ENCODE assay signal across 8 mouse cellular contexts in genomic region chr3:109782289-109782951, GRCm38 (mm10).
A peak's percentile ranks its signal among the peaks of the same experiment; 100 is the strongest.
DNase-seq lines count a peak whose midpoint lies in the region; ATAC-seq lines count a peak whose summit lies in the region.

No protein-coding gene starts in this region.

- no peaks in the 10 kb centered on the region for H3K9me3 ChIP-seq in forebrain, embryonic 16.5 days (ENCODE audit: control insufficient read depth, low read length)
- H3K9me3 ChIP-seq in hindbrain, embryonic 14.5 days (ENCODE audit: control insufficient read depth, low read length) = no peaks in the 10 kb centered on the region

- peak overlapping the region; percentile 84 for H3K4me2 ChIP-seq in forebrain, embryonic 16.5 days (ENCODE audit: low read length)
- peak overlapping the region; percentile 85 for H3K4me2 ChIP-seq in hindbrain, embryonic 14.5 days (replicated peaks)

- peak overlapping the region; percentile 84 for H3K27ac ChIP-seq in forebrain, embryonic 16.5 days (ENCODE audit: low read length)
- H3K27ac ChIP-seq in hindbrain, embryonic 14.5 days = peak overlapping the region; percentile 92

- peaks cover 21% of the 10 kb centered on the region for H3K4me1 ChIP-seq in forebrain, embryonic 16.5 days (replicated peaks; ENCODE audit: control insufficient read depth, insufficient read depth, low read length)
- peaks cover 19% of the 10 kb centered on the region for H3K4me1 ChIP-seq in hindbrain, embryonic 14.5 days (replicated peaks; ENCODE audit: control insufficient read depth, insufficient read depth, low read length)

- DNase-seq in WW6 (ENCODE audit: low read depth, low spot score) = peak; percentile 54
- peak; percentile 42 to 52 for DNase-seq in cerebellum, adult 18-20 months
- DNase-seq in hindbrain, embryonic 14.5 days (ENCODE audit: low spot score) = peak; percentile 80
- DNase-seq in layer of hippocampus, postnatal 14 days (ENCODE audit: low spot score in 2 of 2) = peak; percentile 79
- DNase-seq in lung, postnatal 10 days = peak; percentile 25
- peak; percentile 30 for DNase-seq in retina, postnatal 7 days (ENCODE audit: low read depth, low spot score)

- under 1% methylated on average over 27 of the region's 27 CpGs for WGBS in forebrain, embryonic 16.5 days
- 1% methylated on average over 27 of the region's 27 CpGs for WGBS in hindbrain, embryonic 14.5 days

- peak overlapping the region; percentile 84 for H3K9ac ChIP-seq in forebrain, embryonic 16.5 days (replicated peaks; ENCODE audit: low read depth, low read length)
- H3K9ac ChIP-seq in hindbrain, embryonic 14.5 days = peak overlapping the region; percentile 72

- H3K4me3 ChIP-seq in forebrain, embryonic 16.5 days (replicated peaks; ENCODE audit: low read length) = peak overlapping the region; percentile 53
- H3K4me3 ChIP-seq in hindbrain, embryonic 14.5 days (replicated peaks; ENCODE audit: low read length) = peak overlapping the region; percentile 41

- H3K27me3 ChIP-seq in forebrain, embryonic 16.5 days (replicated peaks; ENCODE audit: control insufficient read depth, insufficient read depth, low read length) = no peaks in the 10 kb centered on the region
- H3K27me3 ChIP-seq in hindbrain, embryonic 14.5 days (ENCODE audit: control insufficient read depth, insufficient read depth, low read length) = no peaks in the 10 kb centered on the region

- H3K36me3 ChIP-seq in forebrain, embryonic 16.5 days (ENCODE audit: control insufficient read depth, insufficient read depth) = no peaks in the 10 kb centered on the region
- H3K36me3 ChIP-seq in hindbrain, embryonic 14.5 days (replicated peaks; ENCODE audit: control insufficient read depth, insufficient read depth) = no peaks in the 10 kb centered on the region

- ATAC-seq in forebrain, embryonic 16.5 days = peak; percentile 89
- ATAC-seq in hindbrain, embryonic 14.5 days (ENCODE audit: low FRiP score) = peak; percentile 88
- no peak for ATAC-seq in inflammation-experienced regulatory T-cells, adult 6 months

Comparison
In these comparisons a context has a peak if more than half of its experiments do, and no peak if none do; other contexts are left out.
1. DNase-seq: peak in every context shown above with its lines; median percentile 80 in hindbrain, embryonic 14.5 days; 79 in layer of hippocampus, postnatal 14 days; 54 in WW6; 47 in cerebellum, adult 18-20 months; 30 in retina, postnatal 7 days; 25 in lung, postnatal 10 days.